In genomic region chr7:77152393-77152792, GRCm38 (mm10) we compare ENCODE assay signal across 13 mouse cellular contexts.
DNase-seq lines count a peak whose midpoint lies in the region; ATAC-seq and TF ChIP-seq lines count a peak whose summit lies in the region.
"Had no signal": no experiment of that assay in that cellular context is flagged by ENCODE, and none has a peak within 500 bp of the region (broad histone marks: within the 10 kb centered on the region; RNA-seq: fewer than 3 reads in every experiment).

No protein-coding gene starts in this region.

- H3K9me3 ChIP-seq in kidney, embryonic 15.5 days (replicated peaks) = no peaks in the 10 kb centered on the region
- H3K9me3 ChIP-seq in embryonic facial prominence, embryonic 14.5 days (ENCODE audit: control insufficient read depth, low read length) = no peaks in the 10 kb centered on the region

- TF ChIP-seq EP300 in heart, adult 2 months (IDR thresholded peaks at IDR 0.05; ENCODE audit: insufficient read depth, low read depth, low read length) = no peak

- no peak for DNase-seq in kidney, postnatal 4 days
- peak; percentile 82 for DNase-seq in brain, embryonic 14.5 days (ENCODE audit: low read depth)
- DNase-seq in embryonic facial prominence, embryonic 14.5 days (ENCODE audit: low spot score) = peak; percentile 24
- DNase-seq in mesoderm, embryonic 11.5 days (ENCODE audit: low read depth, low spot score) = peak; percentile 30
- no peak for DNase-seq in frontal cortex, postnatal 36 days (ENCODE audit: low spot score in 2 of 2)
- DNase-seq in heart, adult 2 months = no peak
- DNase-seq: adrenal gland, postnatal 10 days; cerebellum, postnatal 14 days; lung, postnatal 36 days had no signal

- ATAC-seq in kidney, embryonic 15.5 days (replicated peaks; ENCODE audit: low FRiP score) = peak; percentile 88
- no peak for ATAC-seq in embryonic facial prominence, embryonic 14.5 days (ENCODE audit: low read depth)

- no peak for TF ChIP-seq CTCF in brain, embryonic 14.5 days (IDR thresholded peaks at IDR 0.05; ENCODE audit: borderline replicate concordance, extremely low read depth, insufficient read depth, insufficient read length)
- no peak for TF ChIP-seq CTCF in heart, adult 2 months (IDR thresholded peaks at IDR 0.05)

- no peak overlapping the region for H3K4me2 ChIP-seq in kidney, embryonic 15.5 days
- H3K4me2 ChIP-seq in embryonic facial prominence, embryonic 14.5 days (ENCODE audit: low read depth, low read length) = no peak overlapping the region

- no peak overlapping the region for H3K4me3 ChIP-seq in kidney, embryonic 15.5 days (replicated peaks)
- no peak overlapping the region for H3K4me3 ChIP-seq in embryonic facial prominence, embryonic 14.5 days (ENCODE audit: low read depth, low read length)
- H3K4me3 ChIP-seq in heart, adult 2 months = no peak overlapping the region
- H3K4me3 ChIP-seq: myocyte had no signal

- peak overlapping the region; percentile 42; the same call in 1 of the 2 replicates for H3K27ac ChIP-seq in kidney, embryonic 15.5 days
- H3K27ac ChIP-seq in embryonic facial prominence, embryonic 14.5 days (replicated peaks; ENCODE audit: low read depth, low read length) = no peak overlapping the region
- no peak overlapping the region for H3K27ac ChIP-seq in heart, adult 2 months
- H3K27ac ChIP-seq: liver, embryonic 14.5 days had no signal

- H3K9ac ChIP-seq in kidney, embryonic 15.5 days = no peak overlapping the region
- H3K9ac ChIP-seq in embryonic facial prominence, embryonic 14.5 days (ENCODE audit: low read depth, low read length) = no peak overlapping the region
- H3K9ac ChIP-seq in heart, adult 2 months (ENCODE audit: low read depth, low read length) = no peak overlapping the region
- H3K9ac ChIP-seq: liver, embryonic 14.5 days had no signal

- TF ChIP-seq POLR2A in brain, embryonic 14.5 days (IDR thresholded peaks at IDR 0.05; ENCODE audit: borderline replicate concordance, extremely low read depth, insufficient read depth, insufficient read length, poor library complexity, severe bottlenecking) = no peak
- TF ChIP-seq POLR2A in heart, adult 2 months (IDR thresholded peaks at IDR 0.05; ENCODE audit: insufficient read depth, low read depth, low read length) = no peak

- no peaks in the 10 kb centered on the region for H3K79me2 ChIP-seq in heart, adult 2 months (replicated peaks; ENCODE audit: control insufficient read depth, insufficient read depth, low read length)

- no peaks in the 10 kb centered on the region for H3K36me3 ChIP-seq in kidney, embryonic 15.5 days
- no peaks in the 10 kb centered on the region for H3K36me3 ChIP-seq in embryonic facial prominence, embryonic 14.5 days (ENCODE audit: control insufficient read depth, insufficient read depth, low read length)
- no peaks in the 10 kb centered on the region for H3K36me3 ChIP-seq in heart, adult 2 months (ENCODE audit: control insufficient read depth, insufficient read depth, low read length)

- H3K27me3 ChIP-seq in kidney, embryonic 15.5 days = no peaks in the 10 kb centered on the region
- H3K27me3 ChIP-seq in embryonic facial prominence, embryonic 14.5 days (replicated peaks; ENCODE audit: control insufficient read depth, insufficient read depth, low read length) = no peaks in the 10 kb centered on the region
- H3K27me3 ChIP-seq in heart, adult 2 months (ENCODE audit: control insufficient read depth, insufficient read depth, low read length) = no peaks in the 10 kb centered on the region
- H3K27me3 ChIP-seq: CH12.LX had no signal

- WGBS in kidney, embryonic 15.5 days = 23% methylated on average over 3 of the region's 3 CpGs
- WGBS in embryonic facial prominence, embryonic 14.5 days = 13% methylated on average over 3 of the region's 3 CpGs
- 46% methylated on average over 3 of the region's 3 CpGs for WGBS in heart, adult 2 months

- intact Hi-C loops in heart, adult 2 months (cut with DNase I) = no loop called here

- H3K4me1 ChIP-seq in kidney, embryonic 15.5 days = peaks cover 9% of the 10 kb centered on the region
- peaks cover 5% of the 10 kb centered on the region; the same call in 1 of the 2 replicates for H3K4me1 ChIP-seq in embryonic facial prominence, embryonic 14.5 days (ENCODE audit: control insufficient read depth, insufficient read depth, low read length)
- H3K4me1 ChIP-seq in heart, adult 2 months (ENCODE audit: control insufficient read depth, insufficient read depth, low read length) = no peaks in the 10 kb centered on the region

Comparison
In these comparisons a context has a peak if more than half of its experiments do, and no peak if none do; other contexts are left out.
1. DNase-seq: peak in brain, embryonic 14.5 days (single experiment), embryonic facial prominence, embryonic 14.5 days (single experiment) and mesoderm, embryonic 11.5 days (single experiment); none in kidney, postnatal 4 days (0 of 2), frontal cortex, postnatal 36 days (0 of 2) and heart, adult 2 months (0 of 2).